Mouse (Mus musculus) midbrain, embryonic 11.5 days (tissue): ENCODE measurements at regions not wholly inside any gene's neighbourhood (a gene's known extent, or its start where the extent isn't known, plus 50 kb on each side); places are given as distances from the start of the nearest gene placed in this dataset.

ENCODE experiments used
- ATAC-seq: fragments of 200-750 bp; cut with Nextera tagmentation; 2 replicates; pipeline ENCODE4 v1.8.0; 2017; ENCODE audit warnings: moderate TSS enrichment, moderate library complexity; ENCODE audit not compliant: low FRiP score
- DNase-seq: peaks from one replicate; pipeline ENCODE4 v3.0.0; 2015; ENCODE audit warnings: low spot score; ENCODE audit errors: missing footprints
- H3K27ac ChIP-seq: fragments of 300-500 bp; sonication (generic); 2 replicates; pipeline ENCODE4 v1.5.1; 2014; ENCODE audit warnings: low read depth, low read length
- H3K27me3 ChIP-seq: fragments of 300-500 bp; sonication (generic); 2 replicates; pipeline ENCODE4 v1.6.1; 2014; ENCODE audit warnings: mild to moderate bottlenecking, low read length, moderate library complexity, mixed read lengths; ENCODE audit not compliant: control insufficient read depth, insufficient read depth
- H3K36me3 ChIP-seq: fragments of 300-500 bp; sonication (generic); 2 replicates; pipeline ENCODE4 v1.6.1; 2014; ENCODE audit warnings: mild to moderate bottlenecking, low read length, moderate library complexity, mixed read lengths; ENCODE audit not compliant: control insufficient read depth, insufficient read depth
- H3K4me1 ChIP-seq: fragments of 300-500 bp; sonication (generic); 2 replicates; pipeline ENCODE4 v1.6.1; 2014; ENCODE audit warnings: low read length; ENCODE audit not compliant: control insufficient read depth, insufficient read depth
- H3K4me2 ChIP-seq: fragments of 300-500 bp; sonication (generic); 2 replicates; pipeline ENCODE4 v1.6.1; 2014; ENCODE audit warnings: mild to moderate bottlenecking, moderate library complexity
- H3K4me3 ChIP-seq: fragments of 300-500 bp; sonication (generic); 2 replicates; pipeline ENCODE4 v1.5.1; 2014; ENCODE audit warnings: low read depth, low read length
- H3K9ac ChIP-seq: fragments of 300-500 bp; sonication (generic); 2 replicates; pipeline ENCODE4 v1.6.1; 2014; ENCODE audit warnings: low read length
- H3K9me3 ChIP-seq: fragments of 300-500 bp; sonication (generic); 2 replicates; pipeline ENCODE4 v1.6.1; 2016; ENCODE audit warnings: low read length; ENCODE audit not compliant: control insufficient read depth
- WGBS: fragments of 180-500 bp; shearing (Covaris S2); extraction: QIAGEN DNeasy Blood & Tissue Kit; methylation state at CpG from one replicate; pipeline ENCODE4 v1.1.7; 2014; 5-methylcytosine and 5-hydroxymethylcytosine counted together

GRCm38 (mm10) chr6:89059431-89059975 lies 157.5 kb downstream of the Tpra1 start:
- H3K27me3 ChIP-seq, result no peaks in the 10 kb centered on the region
- no peak for DNase-seq
- H3K4me1 ChIP-seq, result peaks cover 6% of the 10 kb centered on the region
- ATAC-seq, result no peak
- WGBS, result 65% methylated on average over 4 of the region's 4 CpGs
- no peak overlapping the region for H3K4me2 ChIP-seq
- no peak overlapping the region for H3K4me3 ChIP-seq
- no peak overlapping the region for H3K9ac ChIP-seq
- H3K27ac ChIP-seq, result no peak overlapping the region
- H3K36me3 ChIP-seq, result no peaks in the 10 kb centered on the region
- H3K9me3 ChIP-seq, result no peaks in the 10 kb centered on the region

- WGBS, result 79% methylated on average over 7 of the region's 7 CpGs
- no peak overlapping the region for H3K4me3 ChIP-seq
- no peaks in the 10 kb centered on the region for H3K36me3 ChIP-seq
- no peaks in the 10 kb centered on the region for H3K9me3 ChIP-seq
- ATAC-seq (no peak), DNase-seq (no peak)
- no peak overlapping the region for H3K27ac ChIP-seq
- no peak overlapping the region for H3K4me2 ChIP-seq
- no peaks in the 10 kb centered on the region for H3K27me3 ChIP-seq
- peaks cover 10% of the 10 kb centered on the region for H3K4me1 ChIP-seq
- no peak overlapping the region for H3K9ac ChIP-seq
Observed at GRCm38 (mm10) chr6:89064977-89065580, 163.0 kb downstream of the Tpra1 start.

- no peak overlapping the region for H3K27ac ChIP-seq
- no peak overlapping the region for H3K4me2 ChIP-seq
- no peaks in the 10 kb centered on the region for H3K27me3 ChIP-seq
- ATAC-seq (no peak), DNase-seq (no peak)
- no peaks in the 10 kb centered on the region for H3K36me3 ChIP-seq
- H3K4me1 ChIP-seq, result peaks cover 11% of the 10 kb centered on the region
- WGBS, result 20% methylated on average over 5 of the region's 5 CpGs
- no peak overlapping the region for H3K9ac ChIP-seq
- H3K4me3 ChIP-seq, result no peak overlapping the region
- H3K9me3 ChIP-seq, result no peaks in the 10 kb centered on the region
Observed at GRCm38 (mm10) chr6:89066588-89066987, 164.5 kb downstream of the Tpra1 start.

GRCm38 (mm10) chr6:89068286-89068685 lies 166.2 kb downstream of the Tpra1 start:
- DNase-seq (no peak), ATAC-seq (no peak)
- H3K4me1 ChIP-seq, result peaks cover 20% of the 10 kb centered on the region
- H3K4me3 ChIP-seq, result no peak overlapping the region
- H3K27ac ChIP-seq, result no peak overlapping the region
- no peak overlapping the region for H3K9ac ChIP-seq
- H3K9me3 ChIP-seq, result no peaks in the 10 kb centered on the region
- no peaks in the 10 kb centered on the region for H3K36me3 ChIP-seq
- 95% methylated on average over 5 of the region's 5 CpGs for WGBS
- H3K4me2 ChIP-seq, result no peak overlapping the region
- H3K27me3 ChIP-seq, result no peaks in the 10 kb centered on the region

GRCm38 (mm10) chr6:89069108-89069507 lies 167.1 kb downstream of the Tpra1 start:
- Histone ChIP-seq H3K36me3 (no peaks in the 10 kb centered on the region), H3K27ac (no peak overlapping the region), H3K4me1 (peaks cover 18% of the 10 kb centered on the region), H3K9me3 (no peaks in the 10 kb centered on the region), H3K27me3 (no peaks in the 10 kb centered on the region), H3K4me3 (no peak overlapping the region), H3K4me2 (no peak overlapping the region), H3K9ac (no peak overlapping the region)
- DNase-seq (no peak), ATAC-seq (no peak)
- WGBS, result 80% methylated on average over 5 of the region's 5 CpGs

GRCm38 (mm10) chr6:89070011-89070410 lies 168.0 kb downstream of the Tpra1 start:
- Histone ChIP-seq H3K4me3 (no peak overlapping the region), H3K9ac (no peak overlapping the region), H3K4me2 (no peak overlapping the region), H3K27me3 (no peaks in the 10 kb centered on the region), H3K36me3 (no peaks in the 10 kb centered on the region), H3K9me3 (no peaks in the 10 kb centered on the region), H3K27ac (no peak overlapping the region), H3K4me1 (peaks cover 14% of the 10 kb centered on the region)
- no peak for ATAC-seq
- DNase-seq, result peak; percentile 89
- WGBS, result 15% methylated on average over 3 of the region's 3 CpGs

GRCm38 (mm10) chr6:89071766-89072165 lies 169.7 kb downstream of the Tpra1 start:
- H3K9ac ChIP-seq, result peak overlapping the region; percentile 9; the same call in 1 of the 2 replicates
- WGBS, result 5% methylated on average over 2 of the region's 2 CpGs
- 0 out of 2 replicates have a peak overlapping the region, but pooled peaks have one; percentile 8 for H3K27ac ChIP-seq
- no peak overlapping the region for H3K4me3 ChIP-seq
- no peak overlapping the region for H3K4me2 ChIP-seq
- peaks cover 10% of the 10 kb centered on the region for H3K4me1 ChIP-seq
- no peaks in the 10 kb centered on the region for H3K9me3 ChIP-seq
- DNase-seq, result no peak
- peak; percentile 66 for ATAC-seq
- H3K27me3 ChIP-seq, result no peaks in the 10 kb centered on the region
- H3K36me3 ChIP-seq, result no peaks in the 10 kb centered on the region

GRCm38 (mm10) chr6:89072569-89072968 lies 170.5 kb downstream of the Tpra1 start:
- DNase-seq (no peak), ATAC-seq (peak; percentile 26; the same call in 1 of the 2 replicates)
- no peak overlapping the region for H3K27ac ChIP-seq
- no peaks in the 10 kb centered on the region for H3K27me3 ChIP-seq
- H3K4me3 ChIP-seq, result no peak overlapping the region
- no peaks in the 10 kb centered on the region for H3K9me3 ChIP-seq
- H3K4me2 ChIP-seq, result no peak overlapping the region
- WGBS, result 45% methylated on average over 2 of the region's 2 CpGs
- no peaks in the 10 kb centered on the region for H3K36me3 ChIP-seq
- no peak overlapping the region for H3K9ac ChIP-seq
- peaks cover 10% of the 10 kb centered on the region for H3K4me1 ChIP-seq

- no peak for DNase-seq
Observed at GRCm38 (mm10) chr6:89081624-89082300, 179.7 kb downstream of the Tpra1 start.

More at GRCm38 (mm10) chr6:89081624-89082300, 179.7 kb downstream of the Tpra1 start:
- no peak overlapping the region for H3K27ac ChIP-seq
- no peak overlapping the region for H3K4me2 ChIP-seq
- ATAC-seq, result no peak
- H3K36me3 ChIP-seq, result no peaks in the 10 kb centered on the region
- H3K27me3 ChIP-seq, result no peaks in the 10 kb centered on the region
- H3K9ac ChIP-seq, result no peak overlapping the region
- WGBS, result 73% methylated on average over 6 of the region's 6 CpGs
- H3K9me3 ChIP-seq, result no peaks in the 10 kb centered on the region
- no peak overlapping the region for H3K4me3 ChIP-seq
- no peaks in the 10 kb centered on the region for H3K4me1 ChIP-seq
